Mouse (Mus musculus) left cerebral cortex, postnatal 10 days (tissue): ENCODE measurements around the gene Idh3a. TPM values are rescaled to one million over a fixed set of nuclear protein-coding genes. Genes with fewer than 3 reads are reported as not detected.

Source experiments
- DNase-seq, 2 experiments: peaks; one replicate each; pipeline ENCODE4 v3.0.0; 2021 to 2022; ENCODE audit warnings: low spot score in 2 of 2, mixed read lengths in 1 of 2; ENCODE audit errors: extremely low spot score in 1 of 2
- intact Hi-C: fragments of 180-260 bp; cut with DNase I; formaldehyde crosslinking; loops from one replicate; pipeline ENCODE4 v1.15.1; 2025
- total RNA-seq, 2 experiments: library from RNA; stranded (reverse); gene quantifications; 2 replicates each; pipeline ENCODE4 v1.2.3; 2021

The Idh3a gene
- total RNA-seq, result 100 to 1,000 TPM; 206 to 208 TPM

- intact Hi-C loops, result no loop called here
- DNase-seq, result peak; percentile 98 to 100
These were observed at the start of gene Idh3a for GRCm38 (mm10) chr9:54586199-54587061. Gene Idh3a, plus strand, starts transcription at chr9:54586334.

GRCm38 (mm10) chr9:54537030-54537429 is 49.1 kb upstream of the Idh3a start:
- intact Hi-C loops, result loop anchor here (10.0 kb wide), 1 partner anchor 138 kb away; no protein-coding TSS in a partner anchor
- peak in 1 of 2 experiments; percentile 46 for DNase-seq

GRCm38 (mm10) chr9:54537480-54537879 is 48.7 kb upstream of the Idh3a start:
- intact Hi-C loops, result loop anchor here (10.0 kb wide), 1 partner anchor 137 kb away; no protein-coding TSS in a partner anchor
- no peak for DNase-seq

- intact Hi-C loops, result loop anchor here (10.0 kb wide), 1 partner anchor 137 kb away; no protein-coding TSS in a partner anchor
- no peak for DNase-seq
These were observed 47.9 kb upstream of the Idh3a start for GRCm38 (mm10) chr9:54538244-54538643.

GRCm38 (mm10) chr9:54538684-54539083 is 47.5 kb upstream of the Idh3a start, which contains the start of gene Sh2d7:
Gene Sh2d7, plus strand, starts transcription at chr9:54538984.
- DNase-seq, result no peak
- intact Hi-C loops, result loop anchor here (10.0 kb wide), 1 partner anchor 136 kb away; no protein-coding TSS in a partner anchor

- intact Hi-C loops, result no loop called here
- no peak for DNase-seq
These were observed 45.3 kb upstream of the Idh3a start for GRCm38 (mm10) chr9:54540801-54541200.

GRCm38 (mm10) chr9:54544212-54544953 is 41.8 kb upstream of the Idh3a start:
- DNase-seq, result no peak
- intact Hi-C loops, result no loop called here

GRCm38 (mm10) chr9:54544954-54545315 is 41.2 kb upstream of the Idh3a start:
- intact Hi-C loops, result no loop called here
- DNase-seq, result no peak

GRCm38 (mm10) chr9:54547536-54547935 is 38.6 kb upstream of the Idh3a start:
- DNase-seq, result peak in 1 of 2 experiments; percentile 59
- intact Hi-C loops, result no loop called here

- no peak for DNase-seq
- intact Hi-C loops, result no loop called here
These were observed 36.7 kb upstream of the Idh3a start for GRCm38 (mm10) chr9:54549433-54549832.

- peak in 1 of 2 experiments; percentile 44 for DNase-seq
- intact Hi-C loops, result no loop called here
These were observed 33.7 kb upstream of the Idh3a start for GRCm38 (mm10) chr9:54552409-54552808.

GRCm38 (mm10) chr9:54555044-54555443 is 31.1 kb upstream of the Idh3a start:
- intact Hi-C loops, result no loop called here
- DNase-seq, result no peak

- no peak for DNase-seq
- intact Hi-C loops, result no loop called here
These were observed 27.4 kb upstream of the Idh3a start for GRCm38 (mm10) chr9:54558731-54559130.

- intact Hi-C loops, result no loop called here
These were observed 26.2 kb upstream of the Idh3a start, which contains the start of gene Cib2 for GRCm38 (mm10) chr9:54559771-54560471. Gene Cib2, minus strand, starts transcription at chr9:54560218.

GRCm38 (mm10) chr9:54560831-54561601 is 25.1 kb upstream of the Idh3a start:
- no peak for DNase-seq
- intact Hi-C loops, result no loop called here

More at GRCm38 (mm10) chr9:54559771-54560471, 26.2 kb upstream of the Idh3a start, which contains the start of gene Cib2:
- DNase-seq, result peak; percentile 67 to 89

GRCm38 (mm10) chr9:54566958-54567357 is 19.2 kb upstream of the Idh3a start:
- no peak for DNase-seq
- intact Hi-C loops, result no loop called here

- intact Hi-C loops, result no loop called here
- DNase-seq, result no peak
These were observed 17.4 kb upstream of the Idh3a start for GRCm38 (mm10) chr9:54568732-54569131.

GRCm38 (mm10) chr9:54571130-54571839 is 14.8 kb upstream of the Idh3a start:
- intact Hi-C loops, result no loop called here
- no peak for DNase-seq
